Mouse (Mus musculus): ENCODE measurements around the gene Npas2. TPM values are rescaled to one million over a fixed set of nuclear protein-coding genes. Genes with fewer than 3 reads are reported as not detected.
A peak's percentile ranks its signal among the peaks of the same experiment; 100 is the strongest.

Npas2 gene
- total RNA-seq, 4 experiments from 2014 or later = 0.10 to 1.5 (median 0.38) TPM

GRCm38 (mm10) chr1:39212982-39213381 lies 19.5 kb downstream of the Npas2 start:
- no peak for DNase-seq (ENCODE audit: low spot score in 2 of 2)

- DNase-seq (ENCODE audit: low spot score in 2 of 2) = no peak
Measured at GRCm38 (mm10) chr1:39217584-39217983, 24.1 kb downstream of the Npas2 start.

- no peak for DNase-seq (ENCODE audit: low spot score in 2 of 2)
Measured at GRCm38 (mm10) chr1:39228401-39228800, 34.9 kb downstream of the Npas2 start.

GRCm38 (mm10) chr1:39230021-39230420 lies 36.5 kb downstream of the Npas2 start:
- DNase-seq (ENCODE audit: low spot score in 2 of 2) = no peak

- no peak for DNase-seq (ENCODE audit: low spot score in 2 of 2)
Measured at GRCm38 (mm10) chr1:39234815-39235449, 41.4 kb downstream of the Npas2 start.

- DNase-seq (ENCODE audit: low spot score in 2 of 2) = no peak
Measured at GRCm38 (mm10) chr1:39237503-39238255, 44.1 kb downstream of the Npas2 start.

GRCm38 (mm10) chr1:39240860-39241584 lies 47.5 kb downstream of the Npas2 start:
- DNase-seq (ENCODE audit: low spot score in 2 of 2) = no peak

- no peak for DNase-seq (ENCODE audit: low spot score in 2 of 2)
Measured at GRCm38 (mm10) chr1:39244726-39245125, 51.2 kb downstream of the Npas2 start.

- no peak for DNase-seq (ENCODE audit: low spot score in 2 of 2)
Measured at GRCm38 (mm10) chr1:39251679-39252078, 58.1 kb downstream of the Npas2 start.

GRCm38 (mm10) chr1:39253771-39254170 lies 60.2 kb downstream of the Npas2 start:
- DNase-seq (ENCODE audit: low spot score in 2 of 2) = peak in 1 of 2 experiments; percentile 9

GRCm38 (mm10) chr1:39256051-39256450 lies 62.5 kb downstream of the Npas2 start:
- no peak for DNase-seq (ENCODE audit: low spot score in 2 of 2)

- DNase-seq (ENCODE audit: low spot score in 2 of 2) = no peak
Measured at GRCm38 (mm10) chr1:39256513-39257330, 63.2 kb downstream of the Npas2 start.

GRCm38 (mm10) chr1:39257331-39257594 lies 63.7 kb downstream of the Npas2 start:
- DNase-seq (ENCODE audit: low spot score in 2 of 2) = no peak

GRCm38 (mm10) chr1:39259668-39260067 lies 66.1 kb downstream of the Npas2 start:
- no peak for DNase-seq (ENCODE audit: low spot score in 2 of 2)

- DNase-seq (ENCODE audit: low spot score in 2 of 2) = no peak
Measured at GRCm38 (mm10) chr1:39260183-39260978, 66.8 kb downstream of the Npas2 start.

GRCm38 (mm10) chr1:39266843-39267512 lies 73.4 kb downstream of the Npas2 start:
- no peak for DNase-seq (ENCODE audit: low spot score in 2 of 2)

GRCm38 (mm10) chr1:39272976-39273375 lies 79.4 kb downstream of the Npas2 start:
- no peak for DNase-seq (ENCODE audit: low spot score in 2 of 2)

- no peak for DNase-seq (ENCODE audit: low spot score in 2 of 2)
Measured at GRCm38 (mm10) chr1:39280391-39280790, 86.9 kb downstream of the Npas2 start.

GRCm38 (mm10) chr1:39280989-39281875 lies 87.7 kb downstream of the Npas2 start:
- no peak for DNase-seq (ENCODE audit: low spot score in 2 of 2)

All from gastrocnemius, adult 8-10 months (tissue).